Mouse (Mus musculus): ENCODE results near the gene Ankrd44. TPM values are rescaled to one million over a fixed set of nuclear protein-coding genes. Genes with fewer than 3 reads are reported as not detected.

Gene Ankrd44
- polyA plus RNA-seq, 1 experiment from 2014 or later, result 22.5 TPM

GRCm38 (mm10) chr1:54830223-54830622, 96.0 kb downstream of the Ankrd44 start:
- no peak overlapping the region for H3K9ac ChIP-seq (replicated peaks; ENCODE audit: low read depth, low read length)
- H3K27me3 ChIP-seq (ENCODE audit: control insufficient read depth, insufficient read depth, low read length), result no peaks in the 10 kb centered on the region
- no peak overlapping the region for H3K27ac ChIP-seq (ENCODE audit: low read length)
- H3K9me3 ChIP-seq (ENCODE audit: control insufficient read depth, low read depth, low read length), result no peaks in the 10 kb centered on the region
- no peak for ATAC-seq (ENCODE audit: insufficient number of reproducible peaks, insufficient read depth, low FRiP score, low read depth)
- no peak overlapping the region for H3K4me3 ChIP-seq (ENCODE audit: low read depth, low read length)
- peaks cover 15% of the 10 kb centered on the region; the same call in 1 of the 2 replicates for H3K4me1 ChIP-seq (ENCODE audit: control insufficient read depth, insufficient read depth, low read length)
- no peak overlapping the region for H3K4me2 ChIP-seq (replicated peaks; ENCODE audit: low read depth, low read length)
- 58% methylated on average over 6 of the region's 6 CpGs for WGBS
- H3K36me3 ChIP-seq (ENCODE audit: control insufficient read depth, insufficient read depth, low read length), result no peaks in the 10 kb centered on the region

- no peak overlapping the region for H3K9ac ChIP-seq (replicated peaks; ENCODE audit: low read depth, low read length)
- 71% methylated on average over 5 of the region's 5 CpGs for WGBS
- H3K27me3 ChIP-seq (ENCODE audit: control insufficient read depth, insufficient read depth, low read length), result no peaks in the 10 kb centered on the region
- H3K4me1 ChIP-seq (ENCODE audit: control insufficient read depth, insufficient read depth, low read length), result peaks cover 15% of the 10 kb centered on the region; the same call in 1 of the 2 replicates
- H3K4me3 ChIP-seq (ENCODE audit: low read depth, low read length), result no peak overlapping the region
- no peaks in the 10 kb centered on the region for H3K9me3 ChIP-seq (ENCODE audit: control insufficient read depth, low read depth, low read length)
- no peaks in the 10 kb centered on the region for H3K36me3 ChIP-seq (ENCODE audit: control insufficient read depth, insufficient read depth, low read length)
- no peak overlapping the region for H3K27ac ChIP-seq (ENCODE audit: low read length)
- no peak for ATAC-seq (ENCODE audit: insufficient number of reproducible peaks, insufficient read depth, low FRiP score, low read depth)
- H3K4me2 ChIP-seq (replicated peaks; ENCODE audit: low read depth, low read length), result no peak overlapping the region
Measured at GRCm38 (mm10) chr1:54829681-54830213, 96.4 kb downstream of the Ankrd44 start.

- H3K4me3 ChIP-seq (ENCODE audit: low read depth, low read length), result no peak overlapping the region
- H3K9me3 ChIP-seq (ENCODE audit: control insufficient read depth, low read depth, low read length), result no peaks in the 10 kb centered on the region
- H3K36me3 ChIP-seq (ENCODE audit: control insufficient read depth, insufficient read depth, low read length), result no peaks in the 10 kb centered on the region
- no peak overlapping the region for H3K27ac ChIP-seq (ENCODE audit: low read length)
- H3K4me1 ChIP-seq (ENCODE audit: control insufficient read depth, insufficient read depth, low read length), result peaks cover 15% of the 10 kb centered on the region; the same call in 1 of the 2 replicates
- no peak for ATAC-seq (ENCODE audit: insufficient number of reproducible peaks, insufficient read depth, low FRiP score, low read depth)
- H3K9ac ChIP-seq (replicated peaks; ENCODE audit: low read depth, low read length), result no peak overlapping the region
- H3K4me2 ChIP-seq (replicated peaks; ENCODE audit: low read depth, low read length), result no peak overlapping the region
- WGBS, result 83% methylated on average over 8 of the region's 8 CpGs
- no peaks in the 10 kb centered on the region for H3K27me3 ChIP-seq (ENCODE audit: control insufficient read depth, insufficient read depth, low read length)
Measured at GRCm38 (mm10) chr1:54827827-54828226, 98.4 kb downstream of the Ankrd44 start.

GRCm38 (mm10) chr1:54827351-54827750, 98.8 kb downstream of the Ankrd44 start:
- Histone ChIP-seq H3K4me1 (ENCODE audit: control insufficient read depth, insufficient read depth, low read length) (peaks cover 15% of the 10 kb centered on the region; the same call in 1 of the 2 replicates), H3K4me2 (replicated peaks; ENCODE audit: low read depth, low read length) (no peak overlapping the region), H3K9ac (replicated peaks; ENCODE audit: low read depth, low read length) (no peak overlapping the region), H3K9me3 (ENCODE audit: control insufficient read depth, low read depth, low read length) (no peaks in the 10 kb centered on the region), H3K4me3 (ENCODE audit: low read depth, low read length) (no peak overlapping the region), H3K27me3 (ENCODE audit: control insufficient read depth, insufficient read depth, low read length) (no peaks in the 10 kb centered on the region), H3K36me3 (ENCODE audit: control insufficient read depth, insufficient read depth, low read length) (no peaks in the 10 kb centered on the region), H3K27ac (ENCODE audit: low read length) (no peak overlapping the region)
- no peak for ATAC-seq (ENCODE audit: insufficient number of reproducible peaks, insufficient read depth, low FRiP score, low read depth)
- 47% methylated on average over 3 of the region's 3 CpGs for WGBS

- Histone ChIP-seq H3K27me3 (ENCODE audit: control insufficient read depth, insufficient read depth, low read length) (no peaks in the 10 kb centered on the region), H3K4me3 (ENCODE audit: low read depth, low read length) (no peak overlapping the region), H3K4me1 (ENCODE audit: control insufficient read depth, insufficient read depth, low read length) (peaks cover 15% of the 10 kb centered on the region; the same call in 1 of the 2 replicates), H3K36me3 (ENCODE audit: control insufficient read depth, insufficient read depth, low read length) (no peaks in the 10 kb centered on the region), H3K4me2 (replicated peaks; ENCODE audit: low read depth, low read length) (no peak overlapping the region), H3K9me3 (ENCODE audit: control insufficient read depth, low read depth, low read length) (no peaks in the 10 kb centered on the region), H3K27ac (ENCODE audit: low read length) (no peak overlapping the region; the same call in 1 of the 2 replicates), H3K9ac (replicated peaks; ENCODE audit: low read depth, low read length) (no peak overlapping the region)
- WGBS, result 17% methylated on average over 4 of the region's 4 CpGs
- ATAC-seq (ENCODE audit: insufficient number of reproducible peaks, insufficient read depth, low FRiP score, low read depth), result peak; percentile 47; the same call in 1 of the 2 replicates
Measured at GRCm38 (mm10) chr1:54826426-54826986, 99.7 kb downstream of the Ankrd44 start.

GRCm38 (mm10) chr1:54825718-54826425, 100.3 kb downstream of the Ankrd44 start:
- H3K9me3 ChIP-seq (ENCODE audit: control insufficient read depth, low read depth, low read length), result no peaks in the 10 kb centered on the region
- H3K9ac ChIP-seq (replicated peaks; ENCODE audit: low read depth, low read length), result no peak overlapping the region
- 66% methylated on average over 6 of the region's 6 CpGs for WGBS
- H3K27ac ChIP-seq (ENCODE audit: low read length), result no peak overlapping the region; the same call in 1 of the 2 replicates
- H3K36me3 ChIP-seq (ENCODE audit: control insufficient read depth, insufficient read depth, low read length), result no peaks in the 10 kb centered on the region
- H3K4me2 ChIP-seq (replicated peaks; ENCODE audit: low read depth, low read length), result no peak overlapping the region
- ATAC-seq (ENCODE audit: insufficient number of reproducible peaks, insufficient read depth, low FRiP score, low read depth), result no peak
- H3K27me3 ChIP-seq (ENCODE audit: control insufficient read depth, insufficient read depth, low read length), result no peaks in the 10 kb centered on the region
- no peak overlapping the region for H3K4me3 ChIP-seq (ENCODE audit: low read depth, low read length)
- peaks cover 15% of the 10 kb centered on the region; the same call in 1 of the 2 replicates for H3K4me1 ChIP-seq (ENCODE audit: control insufficient read depth, insufficient read depth, low read length)

GRCm38 (mm10) chr1:54824106-54824808, 101.9 kb downstream of the Ankrd44 start:
- ATAC-seq (ENCODE audit: insufficient number of reproducible peaks, insufficient read depth, low FRiP score, low read depth), result no peak
- Histone ChIP-seq H3K27ac (ENCODE audit: low read length) (no peak overlapping the region), H3K4me1 (ENCODE audit: control insufficient read depth, insufficient read depth, low read length) (peaks cover 9% of the 10 kb centered on the region; the same call in 1 of the 2 replicates), H3K9me3 (ENCODE audit: control insufficient read depth, low read depth, low read length) (no peaks in the 10 kb centered on the region), H3K27me3 (ENCODE audit: control insufficient read depth, insufficient read depth, low read length) (no peaks in the 10 kb centered on the region), H3K4me3 (ENCODE audit: low read depth, low read length) (no peak overlapping the region), H3K4me2 (replicated peaks; ENCODE audit: low read depth, low read length) (no peak overlapping the region), H3K36me3 (ENCODE audit: control insufficient read depth, insufficient read depth, low read length) (no peaks in the 10 kb centered on the region), H3K9ac (replicated peaks; ENCODE audit: low read depth, low read length) (no peak overlapping the region)
- 61% methylated on average over 14 of the region's 14 CpGs for WGBS

- ATAC-seq (ENCODE audit: insufficient number of reproducible peaks, insufficient read depth, low FRiP score, low read depth), result no peak
- no peak overlapping the region for H3K4me2 ChIP-seq (replicated peaks; ENCODE audit: low read depth, low read length)
- WGBS, result 89% methylated on average over 1 of the region's 1 CpGs
- H3K27ac ChIP-seq (ENCODE audit: low read length), result no peak overlapping the region
- H3K27me3 ChIP-seq (ENCODE audit: control insufficient read depth, insufficient read depth, low read length), result no peaks in the 10 kb centered on the region
- peaks cover 6% of the 10 kb centered on the region; the same call in 1 of the 2 replicates for H3K4me1 ChIP-seq (ENCODE audit: control insufficient read depth, insufficient read depth, low read length)
- no peaks in the 10 kb centered on the region for H3K9me3 ChIP-seq (ENCODE audit: control insufficient read depth, low read depth, low read length)
- no peaks in the 10 kb centered on the region for H3K36me3 ChIP-seq (ENCODE audit: control insufficient read depth, insufficient read depth, low read length)
- no peak overlapping the region for H3K9ac ChIP-seq (replicated peaks; ENCODE audit: low read depth, low read length)
- H3K4me3 ChIP-seq (ENCODE audit: low read depth, low read length), result no peak overlapping the region
Measured at GRCm38 (mm10) chr1:54821797-54822196, 104.4 kb downstream of the Ankrd44 start.

Measured in stomach, embryonic 14.5 days (tissue).